Mouse (Mus musculus) forebrain, postnatal 0 days (tissue): ENCODE results near the gene Efcab5. TPM values are rescaled to one million over a fixed set of nuclear protein-coding genes. Genes with fewer than 3 reads are reported as not detected.
"Not testable (repeated sequence)": the region's sequence is repeated elsewhere in the genome, so short reads cannot be mapped to it uniquely, and the experiment has no call there.

Experiments used
- ATAC-seq: fragments of 200-750 bp; cut with Nextera tagmentation; 2 replicates; pipeline ENCODE4 v1.8.0; 2017; ENCODE audit warnings: mild to moderate bottlenecking, moderate library complexity
- DNase-seq: peaks from one replicate; pipeline ENCODE4 v3.0.0-alpha.2; 2015
- H3K27ac ChIP-seq: fragments of 300-500 bp; sonication (generic); 2 replicates; pipeline ENCODE4 v1.5.1; 2014; ENCODE audit warnings: low read depth, mild to moderate bottlenecking, antibody characterized with exemption, low read length, moderate library complexity, mixed read lengths
- H3K27me3 ChIP-seq: fragments of 300-500 bp; sonication (generic); 2 replicates; pipeline ENCODE4 v1.6.1; 2014; ENCODE audit warnings: mild to moderate bottlenecking, low read length, mixed read lengths; ENCODE audit not compliant: insufficient read depth
- H3K36me3 ChIP-seq: fragments of 300-500 bp; sonication (generic); 2 replicates; pipeline ENCODE4 v1.6.1; 2014; ENCODE audit warnings: mild to moderate bottlenecking, moderate library complexity; ENCODE audit not compliant: insufficient read depth
- H3K4me1 ChIP-seq: fragments of 300-500 bp; sonication (generic); 2 replicates; pipeline ENCODE4 v1.6.1; 2014; ENCODE audit warnings: antibody characterized with exemption; ENCODE audit not compliant: insufficient read depth
- H3K4me2 ChIP-seq: fragments of 300-500 bp; sonication (generic); 2 replicates; pipeline ENCODE4 v1.6.1; 2014; ENCODE audit warnings: low read depth, mild to moderate bottlenecking, moderate library complexity
- H3K4me3 ChIP-seq: fragments of 300-500 bp; sonication (generic); 2 replicates; pipeline ENCODE4 v1.5.1; 2014; ENCODE audit warnings: low read depth, low read length, mixed read lengths
- H3K9ac ChIP-seq: fragments of 300-500 bp; sonication (generic); 2 replicates; pipeline ENCODE4 v1.6.1; 2014; ENCODE audit warnings: mild to moderate bottlenecking
- H3K9me3 ChIP-seq: fragments of 300-500 bp; sonication (generic); 2 replicates; pipeline ENCODE4 v1.6.1; 2016; ENCODE audit warnings: low read length
- CTCF ChIP-seq: sonication (generic); IDR thresholded peaks from 2 replicates; pipeline ENCODE4 v1.5.1; 2016; ENCODE audit warnings: antibody characterized with exemption, control low read depth, low read depth
- WGBS: fragments of 180-500 bp; shearing (Covaris S2); extraction: QIAGEN DNeasy Blood & Tissue Kit; methylation state at CpG from one replicate; pipeline ENCODE4 v1.1.7; 2014; 5-methylcytosine and 5-hydroxymethylcytosine counted together
- polyA plus RNA-seq: library from polyadenylated mRNA; unstranded; fragments of >200 nt; fragmentation: Nextera tagmentation; extraction: Ambion mirVana; gene quantifications from 2 replicates; pipeline ENCODE4 v1.2.1, GENCODE M21; 2015
- total RNA-seq: library from RNA; depleted of rRNA; stranded (reverse); fragments of >200 nt; gene quantifications from 2 replicates; pipeline ENCODE4 v1.2.3, GENCODE M21; 2014

Efcab5 gene
- total and polyA plus RNA-seq, 2 experiments from 2014 or later: 0.62 to 3.1 TPM

DNA sequence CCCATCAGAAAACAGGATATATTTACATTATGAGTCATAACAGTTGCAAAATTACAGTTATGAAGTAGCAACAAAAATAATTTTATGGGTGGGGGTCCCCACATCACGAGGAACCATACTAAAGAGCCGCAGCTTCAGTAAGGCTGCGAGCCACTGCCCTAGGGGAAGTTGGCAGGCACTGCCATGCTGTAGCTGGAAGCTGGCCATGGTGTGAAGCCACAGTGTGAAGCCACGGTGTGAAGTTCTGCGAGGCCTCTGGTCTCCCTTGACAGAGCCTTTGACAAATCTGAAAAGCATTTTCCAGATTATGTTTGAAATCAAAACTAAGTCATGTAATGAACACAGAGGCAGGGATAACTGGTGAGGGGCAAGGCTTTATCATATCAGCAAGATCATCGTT lies 77.6 kb downstream of the Efcab5 start:
- ATAC-seq: no peak
- no peak overlapping the region for H3K9ac ChIP-seq
- no peaks in the 10 kb centered on the region for H3K4me1 ChIP-seq
- no peak overlapping the region for H3K27ac ChIP-seq
- DNase-seq: no peak
- no peaks in the 10 kb centered on the region for H3K36me3 ChIP-seq
- no peak overlapping the region for H3K4me3 ChIP-seq
- no peaks in the 10 kb centered on the region for H3K27me3 ChIP-seq
- 56% methylated on average over 6 of the region's 6 CpGs for WGBS
- TF ChIP-seq CTCF: no peak
- H3K9me3 ChIP-seq: no peaks in the 10 kb centered on the region
- H3K4me2 ChIP-seq: no peak overlapping the region

DNA sequence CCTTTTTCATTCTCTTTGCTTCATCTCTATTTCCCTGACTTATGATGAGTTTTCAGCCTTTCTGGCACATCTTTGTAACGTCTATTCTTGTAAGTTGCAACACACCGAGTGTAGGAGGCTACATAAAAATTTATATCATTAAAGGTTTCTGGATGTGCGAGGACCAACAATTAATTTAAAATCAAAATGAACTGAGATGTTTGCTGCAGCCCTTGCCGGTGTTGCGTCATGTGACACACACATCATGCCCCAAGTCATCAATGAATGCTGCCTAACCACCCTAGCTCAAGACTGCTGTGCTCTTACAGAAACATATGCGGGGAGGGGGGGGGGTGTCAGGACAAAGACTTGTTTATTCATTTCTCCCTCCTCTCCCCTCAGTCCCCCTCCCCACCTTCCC lies 80.3 kb downstream of the Efcab5 start:
- no peak for TF ChIP-seq CTCF

DNA sequence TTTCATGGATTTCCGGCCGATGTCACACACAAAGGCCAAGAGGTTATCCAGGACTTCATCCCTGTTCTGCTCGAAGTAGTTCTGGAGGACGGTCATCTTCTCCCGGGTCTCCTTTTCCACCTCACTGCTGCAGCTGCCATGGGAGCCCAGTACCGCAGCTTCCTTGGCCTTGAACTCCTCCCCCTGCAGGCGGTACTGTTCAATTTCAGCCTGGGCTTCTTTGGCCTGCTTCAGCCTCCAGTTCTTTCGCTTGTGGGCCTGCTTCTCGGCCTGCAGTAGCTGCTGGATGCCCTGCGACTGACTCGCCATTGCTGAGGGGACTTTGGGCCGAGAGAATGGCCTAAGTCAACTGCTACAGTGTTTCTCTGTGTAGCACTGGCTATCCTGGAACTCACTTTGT lies 80.9 kb downstream of the Efcab5 start:
- not testable (repeated sequence) for ATAC-seq, H3K9ac ChIP-seq, H3K4me1 ChIP-seq, H3K4me3 ChIP-seq, H3K4me2 ChIP-seq, H3K36me3 ChIP-seq, H3K9me3 ChIP-seq, H3K27me3 ChIP-seq, DNase-seq, H3K27ac ChIP-seq
- 77% methylated on average over 12 of the region's 12 CpGs for WGBS

More for the DNA sequence above, 80.3 kb downstream of the Efcab5 start:
- no peak overlapping the region for H3K4me3 ChIP-seq
- DNase-seq (no peak), ATAC-seq (no peak)
- H3K9ac ChIP-seq: no peak overlapping the region
- WGBS: 88% methylated on average over 6 of the region's 6 CpGs
- no peak overlapping the region for H3K4me2 ChIP-seq
- H3K9me3 ChIP-seq: no peaks in the 10 kb centered on the region
- no peak overlapping the region for H3K27ac ChIP-seq
- H3K27me3 ChIP-seq: no peaks in the 10 kb centered on the region
- no peaks in the 10 kb centered on the region for H3K36me3 ChIP-seq
- H3K4me1 ChIP-seq: no peaks in the 10 kb centered on the region

DNA sequence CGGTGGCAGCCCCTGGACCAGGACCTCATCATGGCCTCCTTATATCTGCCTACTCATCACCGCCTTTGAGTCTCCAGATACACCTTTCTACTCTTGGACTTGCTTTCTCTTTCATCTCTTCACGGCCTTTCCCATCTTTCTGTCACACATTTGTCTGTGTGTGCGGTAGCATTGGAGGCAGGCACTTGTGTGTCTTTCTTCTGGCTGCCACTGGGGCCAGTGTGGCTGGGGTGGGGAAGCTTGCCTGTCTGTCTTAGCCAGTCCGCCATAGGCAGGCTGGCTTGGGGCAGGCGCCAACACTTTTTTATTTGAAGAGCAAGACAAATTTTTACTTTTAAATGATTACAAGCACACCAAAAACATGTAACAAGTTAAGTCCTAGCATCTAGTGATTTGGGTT lies 81.8 kb downstream of the Efcab5 start:
- Histone ChIP-seq H3K4me2 (no peak overlapping the region), H3K27me3 (no peaks in the 10 kb centered on the region), H3K27ac (no peak overlapping the region), H3K36me3 (no peaks in the 10 kb centered on the region), H3K9ac (no peak overlapping the region), H3K4me1 (no peaks in the 10 kb centered on the region), H3K9me3 (no peaks in the 10 kb centered on the region), H3K4me3 (no peak overlapping the region)
- DNase-seq (no peak), ATAC-seq (no peak)
- WGBS: 94% methylated on average over 6 of the region's 6 CpGs
- no peak for TF ChIP-seq CTCF

DNA sequence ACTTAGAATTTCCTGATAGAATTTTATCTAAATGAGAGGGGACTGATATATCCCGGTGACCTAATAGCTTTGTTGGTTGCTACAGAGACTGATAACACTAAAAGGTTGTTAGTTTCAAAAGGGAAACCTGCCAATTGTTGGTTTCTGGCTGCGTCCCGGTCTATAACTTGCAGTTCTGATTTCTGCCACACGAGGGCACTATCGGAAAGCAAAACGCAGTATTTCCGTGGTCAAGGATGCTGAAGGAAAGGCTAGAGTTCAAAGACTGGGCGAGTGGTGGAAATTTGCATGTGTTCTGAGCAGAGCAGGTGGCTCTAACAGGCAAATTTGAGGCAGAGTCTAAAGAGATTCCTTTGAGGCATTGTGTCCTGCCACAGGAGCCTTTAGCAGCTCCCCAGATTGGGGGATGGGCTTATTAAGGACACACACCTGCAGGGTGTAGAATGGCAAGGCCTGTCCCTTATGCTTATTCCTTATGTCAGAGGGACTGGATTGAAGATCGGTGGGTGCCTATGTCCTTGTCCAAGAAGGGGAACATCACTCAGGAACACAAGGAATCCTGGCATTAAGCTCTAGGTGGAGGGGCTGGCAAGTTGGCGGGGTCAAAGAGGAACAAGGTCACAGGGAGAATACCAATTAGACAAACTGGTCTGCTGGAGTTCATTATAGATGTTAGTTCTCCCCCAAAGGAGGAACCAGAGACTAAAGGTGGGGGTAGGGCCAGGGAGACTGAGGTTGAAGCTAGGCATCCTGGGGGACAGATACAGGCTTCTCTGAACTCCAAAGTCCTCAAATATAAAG lies 88.4 kb downstream of the Efcab5 start:
- no peaks in the 10 kb centered on the region for H3K36me3 ChIP-seq
- peak; percentile 85 for DNase-seq
- H3K4me3 ChIP-seq: no peak overlapping the region
- no peaks in the 10 kb centered on the region for H3K9me3 ChIP-seq
- no peaks in the 10 kb centered on the region for H3K4me1 ChIP-seq
- H3K9ac ChIP-seq: no peak overlapping the region
- no peaks in the 10 kb centered on the region for H3K27me3 ChIP-seq
- ATAC-seq: peak; percentile 43; the same call in 1 of the 2 replicates
- 14% methylated on average over 10 of the region's 10 CpGs for WGBS
- peak overlapping the region; percentile 26; the same call in 1 of the 2 replicates for H3K4me2 ChIP-seq
- peak; percentile 95 for TF ChIP-seq CTCF
- no peak overlapping the region for H3K27ac ChIP-seq

DNA sequence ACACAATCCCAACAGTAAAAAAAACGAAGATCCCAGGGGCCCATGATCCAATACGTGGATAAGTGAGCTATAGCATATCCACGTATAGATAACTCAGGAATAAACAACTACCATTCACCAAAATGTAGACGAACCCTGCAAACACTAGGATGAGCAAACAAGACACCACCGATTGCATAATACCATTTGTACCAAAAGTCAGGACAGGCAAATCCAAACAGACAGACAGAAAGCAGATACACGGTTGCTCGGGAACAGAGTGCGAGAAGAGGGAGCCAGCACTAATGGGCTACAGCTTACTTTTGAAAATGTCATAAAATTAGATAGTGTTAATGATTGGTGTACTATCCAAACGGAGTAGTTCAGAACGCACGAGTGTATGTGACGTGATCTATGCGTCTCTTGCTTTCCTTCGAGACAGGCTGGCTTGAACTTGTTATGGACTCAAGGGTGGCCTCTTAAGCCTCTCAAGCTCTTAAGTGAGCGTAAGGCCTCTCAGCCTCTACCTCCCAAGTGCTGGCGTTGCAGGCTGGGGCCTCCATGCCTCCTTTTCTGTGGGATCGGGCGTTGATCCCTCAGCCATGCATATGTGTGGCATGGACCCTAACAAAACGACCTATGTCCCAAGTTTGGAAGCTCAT lies 90.3 kb downstream of the Efcab5 start:
- ATAC-seq: no peak
- Histone ChIP-seq H3K4me3 (no peak overlapping the region), H3K27me3 (no peaks in the 10 kb centered on the region), H3K9me3 (no peaks in the 10 kb centered on the region), H3K9ac (no peak overlapping the region), H3K4me1 (no peaks in the 10 kb centered on the region), H3K36me3 (no peaks in the 10 kb centered on the region), H3K27ac (no peak overlapping the region), H3K4me2 (no peak overlapping the region)
- TF ChIP-seq CTCF: no peak
- 80% methylated on average over 19 of the region's 19 CpGs for WGBS
- DNase-seq: no peak

DNA sequence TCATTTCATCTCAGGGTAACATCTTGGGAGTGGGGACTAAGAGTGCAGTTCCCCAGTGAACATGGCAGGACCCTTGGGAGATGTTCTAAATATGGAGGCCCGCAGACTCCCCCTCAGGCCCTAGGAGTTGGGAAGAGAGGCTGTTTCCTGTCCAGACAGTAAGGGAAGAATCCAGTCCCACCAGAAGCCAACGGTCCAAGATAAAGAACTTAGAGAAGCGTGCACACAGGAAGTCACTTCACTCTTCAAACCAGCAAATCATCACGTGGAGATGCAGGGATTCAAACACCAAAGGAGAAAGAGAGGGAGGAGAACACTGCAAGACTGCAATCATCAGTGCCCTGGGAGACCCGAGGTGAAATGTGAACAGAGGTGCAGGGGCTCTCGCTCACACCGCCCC lies 91.8 kb downstream of the Efcab5 start:
- Histone ChIP-seq H3K4me1 (no peaks in the 10 kb centered on the region), H3K27me3 (no peaks in the 10 kb centered on the region), H3K36me3 (no peaks in the 10 kb centered on the region), H3K4me2 (no peak overlapping the region), H3K4me3 (no peak overlapping the region), H3K27ac (no peak overlapping the region), H3K9ac (no peak overlapping the region), H3K9me3 (no peaks in the 10 kb centered on the region)
- WGBS: 75% methylated on average over 7 of the region's 7 CpGs
- TF ChIP-seq CTCF: no peak
- DNase-seq (no peak), ATAC-seq (no peak)
